Mouse (Mus musculus): ENCODE measurements at regions not wholly inside any gene's neighbourhood (a gene's known extent, or its start where the extent isn't known, plus 50 kb on each side); places are given as distances from the start of the nearest gene placed in this dataset.

GRCm38 (mm10) chr4:142617676-142618075 is 378.5 kb upstream of the Kazn start:
- H3K36me3 ChIP-seq (ENCODE audit: insufficient read depth, low read length), result no peaks in the 10 kb centered on the region
- no peak overlapping the region for H3K27ac ChIP-seq (ENCODE audit: low read length)
- no peak for ATAC-seq (ENCODE audit: low FRiP score, low TSS enrichment)
- H3K9me3 ChIP-seq (ENCODE audit: low read length), result no peaks in the 10 kb centered on the region; the same call in 1 of the 2 replicates
- no peak overlapping the region for H3K4me3 ChIP-seq (ENCODE audit: low read length)
- no peaks in the 10 kb centered on the region for H3K27me3 ChIP-seq (ENCODE audit: insufficient read depth, low read length)
- 65% methylated on average over 5 of the region's 5 CpGs for WGBS
- peaks cover 7% of the 10 kb centered on the region for H3K4me1 ChIP-seq (ENCODE audit: insufficient read depth, low read length)
- no peak overlapping the region for H3K9ac ChIP-seq (replicated peaks; ENCODE audit: low read length)
- H3K4me2 ChIP-seq (replicated peaks; ENCODE audit: low read depth, low read length), result no peak overlapping the region

GRCm38 (mm10) chr4:142616901-142617300 is 377.7 kb upstream of the Kazn start:
- Histone ChIP-seq H3K36me3 (ENCODE audit: insufficient read depth, low read length) (no peaks in the 10 kb centered on the region), H3K9ac (replicated peaks; ENCODE audit: low read length) (no peak overlapping the region), H3K27ac (ENCODE audit: low read length) (no peak overlapping the region), H3K9me3 (ENCODE audit: low read length) (no peaks in the 10 kb centered on the region; the same call in 1 of the 2 replicates), H3K4me2 (replicated peaks; ENCODE audit: low read depth, low read length) (no peak overlapping the region), H3K4me1 (ENCODE audit: insufficient read depth, low read length) (no peaks in the 10 kb centered on the region), H3K4me3 (ENCODE audit: low read length) (no peak overlapping the region), H3K27me3 (ENCODE audit: insufficient read depth, low read length) (no peaks in the 10 kb centered on the region)
- no peak for ATAC-seq (ENCODE audit: low FRiP score, low TSS enrichment)
- 80% methylated on average over 7 of the region's 7 CpGs for WGBS

- Histone ChIP-seq H3K9ac (replicated peaks; ENCODE audit: low read length) (no peak overlapping the region), H3K4me3 (ENCODE audit: low read length) (no peak overlapping the region), H3K27me3 (ENCODE audit: insufficient read depth, low read length) (no peaks in the 10 kb centered on the region), H3K4me2 (replicated peaks; ENCODE audit: low read depth, low read length) (no peak overlapping the region), H3K9me3 (ENCODE audit: low read length) (peaks cover 6% of the 10 kb centered on the region; the same call in 1 of the 2 replicates), H3K36me3 (ENCODE audit: insufficient read depth, low read length) (no peaks in the 10 kb centered on the region), H3K4me1 (ENCODE audit: insufficient read depth, low read length) (no peaks in the 10 kb centered on the region), H3K27ac (ENCODE audit: low read length) (no peak overlapping the region)
- no peak; the same call in 1 of the 2 replicates for ATAC-seq (ENCODE audit: low FRiP score, low TSS enrichment)
- WGBS, result 83% methylated on average over 3 of the region's 3 CpGs
These were observed 365.9 kb upstream of the Kazn start for GRCm38 (mm10) chr4:142605098-142605497.

- WGBS, result 33% methylated on average over 4 of the region's 4 CpGs
- H3K9ac ChIP-seq (replicated peaks; ENCODE audit: low read length), result no peak overlapping the region
These were observed 358.0 kb upstream of the Kazn start for GRCm38 (mm10) chr4:142597214-142597613.

GRCm38 (mm10) chr4:142589084-142589741 is 350.0 kb upstream of the Kazn start:
- Histone ChIP-seq H3K9me3 (ENCODE audit: low read length) (no peaks in the 10 kb centered on the region), H3K4me3 (ENCODE audit: low read length) (no peak overlapping the region), H3K4me1 (ENCODE audit: insufficient read depth, low read length) (peaks cover 12% of the 10 kb centered on the region), H3K36me3 (ENCODE audit: insufficient read depth, low read length) (no peaks in the 10 kb centered on the region), H3K27ac (ENCODE audit: low read length) (peak overlapping the region; percentile 52), H3K9ac (replicated peaks; ENCODE audit: low read length) (no peak overlapping the region), H3K27me3 (ENCODE audit: insufficient read depth, low read length) (no peaks in the 10 kb centered on the region), H3K4me2 (replicated peaks; ENCODE audit: low read depth, low read length) (peak overlapping the region; percentile 39)
- 32% methylated on average over 7 of the region's 7 CpGs for WGBS
- ATAC-seq (ENCODE audit: low FRiP score, low TSS enrichment), result peak; percentile 68; the same call in 1 of the 2 replicates

More at GRCm38 (mm10) chr4:142597214-142597613, 358.0 kb upstream of the Kazn start:
- Histone ChIP-seq H3K4me2 (replicated peaks; ENCODE audit: low read depth, low read length) (no peak overlapping the region), H3K4me3 (ENCODE audit: low read length) (no peak overlapping the region), H3K4me1 (ENCODE audit: insufficient read depth, low read length) (no peaks in the 10 kb centered on the region), H3K27me3 (ENCODE audit: insufficient read depth, low read length) (no peaks in the 10 kb centered on the region), H3K36me3 (ENCODE audit: insufficient read depth, low read length) (no peaks in the 10 kb centered on the region), H3K9me3 (ENCODE audit: low read length) (peaks cover 7% of the 10 kb centered on the region; the same call in 1 of the 2 replicates), H3K27ac (ENCODE audit: low read length) (no peak overlapping the region)
- no peak for ATAC-seq (ENCODE audit: low FRiP score, low TSS enrichment)

- peak overlapping the region; percentile 20; the same call in 1 of the 2 replicates for H3K4me3 ChIP-seq (ENCODE audit: low read length)
- H3K4me1 ChIP-seq (ENCODE audit: insufficient read depth, low read length), result peaks cover 12% of the 10 kb centered on the region
- ATAC-seq (ENCODE audit: low FRiP score, low TSS enrichment), result peak; percentile 32; the same call in 1 of the 2 replicates
- H3K4me2 ChIP-seq (replicated peaks; ENCODE audit: low read depth, low read length), result peak overlapping the region; percentile 39
- 36% methylated on average over 24 of the region's 24 CpGs for WGBS
- H3K27me3 ChIP-seq (ENCODE audit: insufficient read depth, low read length), result no peaks in the 10 kb centered on the region
- H3K9me3 ChIP-seq (ENCODE audit: low read length), result no peaks in the 10 kb centered on the region
- H3K36me3 ChIP-seq (ENCODE audit: insufficient read depth, low read length), result no peaks in the 10 kb centered on the region
- H3K9ac ChIP-seq (replicated peaks; ENCODE audit: low read length), result peak overlapping the region; percentile 3; the same call in 1 of the 2 replicates
- H3K27ac ChIP-seq (ENCODE audit: low read length), result peak overlapping the region; percentile 1; the same call in 1 of the 2 replicates
These were observed 349.4 kb upstream of the Kazn start for GRCm38 (mm10) chr4:142588418-142589083.

GRCm38 (mm10) chr4:142587345-142588035 is 348.3 kb upstream of the Kazn start:
- 79% methylated on average over 22 of the region's 22 CpGs for WGBS
- Histone ChIP-seq H3K9me3 (ENCODE audit: low read length) (no peaks in the 10 kb centered on the region), H3K9ac (replicated peaks; ENCODE audit: low read length) (no peak overlapping the region), H3K4me2 (replicated peaks; ENCODE audit: low read depth, low read length) (no peak overlapping the region), H3K4me3 (ENCODE audit: low read length) (no peak overlapping the region), H3K36me3 (ENCODE audit: insufficient read depth, low read length) (no peaks in the 10 kb centered on the region), H3K27ac (ENCODE audit: low read length) (no peak overlapping the region), H3K27me3 (ENCODE audit: insufficient read depth, low read length) (no peaks in the 10 kb centered on the region), H3K4me1 (ENCODE audit: insufficient read depth, low read length) (peaks cover 12% of the 10 kb centered on the region)
- ATAC-seq (ENCODE audit: low FRiP score, low TSS enrichment), result no peak

- H3K9ac ChIP-seq (replicated peaks; ENCODE audit: low read length), result no peak overlapping the region
- no peaks in the 10 kb centered on the region for H3K9me3 ChIP-seq (ENCODE audit: low read length)
- H3K4me2 ChIP-seq (replicated peaks; ENCODE audit: low read depth, low read length), result no peak overlapping the region
- 78% methylated on average over 4 of the region's 4 CpGs for WGBS
- H3K36me3 ChIP-seq (ENCODE audit: insufficient read depth, low read length), result no peaks in the 10 kb centered on the region
- ATAC-seq (ENCODE audit: low FRiP score, low TSS enrichment), result no peak
- no peaks in the 10 kb centered on the region for H3K27me3 ChIP-seq (ENCODE audit: insufficient read depth, low read length)
- H3K27ac ChIP-seq (ENCODE audit: low read length), result no peak overlapping the region
- H3K4me3 ChIP-seq (ENCODE audit: low read length), result no peak overlapping the region
- 0 out of 2 replicates have a peak, but pooled peaks cover 8% of the 10 kb centered on the region for H3K4me1 ChIP-seq (ENCODE audit: insufficient read depth, low read length)
These were observed 339.3 kb upstream of the Kazn start for GRCm38 (mm10) chr4:142578536-142578935.

- Histone ChIP-seq H3K36me3 (ENCODE audit: insufficient read depth, low read length) (no peaks in the 10 kb centered on the region), H3K9me3 (ENCODE audit: low read length) (no peaks in the 10 kb centered on the region), H3K4me2 (replicated peaks; ENCODE audit: low read depth, low read length) (no peak overlapping the region), H3K4me3 (ENCODE audit: low read length) (no peak overlapping the region), H3K9ac (replicated peaks; ENCODE audit: low read length) (no peak overlapping the region), H3K4me1 (ENCODE audit: insufficient read depth, low read length) (0 out of 2 replicates have a peak, but pooled peaks cover 8% of the 10 kb centered on the region), H3K27ac (ENCODE audit: low read length) (peak overlapping the region; percentile 4; the same call in 1 of the 2 replicates), H3K27me3 (ENCODE audit: insufficient read depth, low read length) (no peaks in the 10 kb centered on the region)
- ATAC-seq (ENCODE audit: low FRiP score, low TSS enrichment), result peak; percentile 71
- 37% methylated on average over 4 of the region's 4 CpGs for WGBS
These were observed 338.3 kb upstream of the Kazn start for GRCm38 (mm10) chr4:142577519-142577918.

Data from kidney, embryonic 16.5 days (tissue).